Mouse (Mus musculus): ENCODE results near the gene Fggy.

DNA sequence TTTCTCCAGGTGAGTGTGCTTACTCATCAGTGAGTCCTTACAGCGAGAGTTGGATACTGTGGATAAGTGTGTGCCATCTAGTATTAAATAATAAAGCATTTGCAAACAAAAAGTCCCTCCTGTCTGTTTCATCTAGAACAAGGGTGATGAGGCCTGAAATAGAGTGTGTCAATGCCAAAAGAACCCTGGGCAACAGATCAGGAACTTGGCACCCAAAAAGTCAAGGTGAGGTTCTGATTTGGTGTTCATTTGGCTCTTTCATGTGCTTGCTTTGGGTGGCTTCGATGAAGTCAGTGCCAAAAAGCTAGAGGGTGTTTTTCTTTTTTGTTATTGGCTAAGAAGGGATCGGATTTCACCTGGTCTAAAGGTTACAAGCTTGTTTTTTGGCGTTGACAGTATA is 68.3 kb downstream of the Fggy start:
- TF ChIP-seq ZNF384 (IDR thresholded peaks at IDR 0.05; ENCODE audit: low read depth, low read length) (no peak), CTCF (IDR thresholded peaks at IDR 0.05 in 2 of 3, conservative IDR thresholded peaks at IDR 0.05 in 1 of 3; ENCODE audit: control insufficient read depth in 1 of 3, insufficient read depth in 1 of 3, low read depth in 2 of 3, low read length in 3 of 3, poor library complexity in 1 of 3, severe bottlenecking in 1 of 3) (no peak), USF2 (IDR thresholded peaks at IDR 0.05; ENCODE audit: borderline replicate concordance in 1 of 2, insufficient read depth in 1 of 2, low read depth in 1 of 2, low read length in 2 of 2) (no peak)
